Mouse (Mus musculus): Measurements from ENCODE around the gene Mkks. TPM values are rescaled to one million over a fixed set of nuclear protein-coding genes. Genes with fewer than 3 reads are reported as not detected.

Mkks gene
- total RNA-seq, 2 experiments from 2014 or later: 22.8 to 23.3 TPM

DNA sequence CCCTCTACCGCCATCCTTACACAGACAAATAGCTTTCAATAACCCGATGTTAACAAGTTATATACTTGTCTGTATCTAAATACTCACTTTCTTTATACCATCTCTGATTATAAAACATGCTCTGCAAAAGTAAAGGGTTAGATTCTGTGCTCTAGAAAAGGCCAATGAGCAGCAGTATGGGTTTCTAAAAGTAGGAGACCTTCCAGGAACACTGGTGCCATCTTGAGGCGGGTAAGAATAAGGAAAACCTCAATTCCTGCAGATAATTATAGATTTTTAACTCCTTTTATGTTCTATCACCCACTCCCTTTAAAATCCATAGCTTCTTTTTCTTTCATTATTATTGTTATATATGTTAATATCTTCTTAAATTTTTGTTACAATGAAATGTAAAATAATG, 55.3 kb downstream of the Mkks start:
- no peak for DNase-seq

DNA sequence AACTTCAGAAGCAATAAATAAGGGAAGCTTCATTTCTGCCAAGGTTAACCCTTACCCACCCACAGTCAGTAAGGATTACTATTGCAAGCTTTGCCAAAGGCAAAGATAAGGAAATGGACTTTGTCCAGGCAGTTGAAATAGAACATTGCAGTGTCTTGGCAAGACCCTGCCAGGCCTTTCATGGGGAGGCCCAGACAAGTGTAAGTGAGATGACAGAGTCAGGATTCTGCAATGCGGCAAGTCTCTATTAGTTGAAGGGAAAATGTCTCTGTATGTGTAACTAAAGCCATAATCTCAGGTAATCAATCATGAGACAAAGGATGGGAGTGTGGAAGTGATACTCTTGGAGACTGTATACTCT, 56.5 kb downstream of the Mkks start:
- DNase-seq: peak; percentile 10

GRCm38 (mm10) chr2:136833976-136834714, 57.0 kb downstream of the Mkks start:
- DNase-seq: no peak

GRCm38 (mm10) chr2:136832936-136833335, 58.3 kb downstream of the Mkks start:
- peak; percentile 10 for DNase-seq

GRCm38 (mm10) chr2:136827612-136828011, 63.6 kb downstream of the Mkks start:
- DNase-seq: no peak

Other genes with a start within 250 kb of the Mkks start
- gene Snap25, start 177.9 kb downstream of the Mkks start, total RNA-seq (2021): 10 to 100 TPM; 35.2 to 43.5 TPM
- gene AL731706.2, start 5.7 kb downstream of the Mkks start, total RNA-seq (2021): 10 to 100 TPM; 13.4 to 31.2 TPM
- gene Slx4ip, start 171 bp downstream of the Mkks start, total RNA-seq (2021): 1 to 10 TPM; 4.3 to 6.2 TPM
- gene AL731706.1, start within 50 bp of the Mkks start, total RNA-seq (2021): 10 to 100 TPM; 22.0 to 24.8 TPM
- gene Jag1, start 225.3 kb upstream of the Mkks start, total RNA-seq (2021): 10 to 100 TPM; 15.6 to 18.1 TPM

Measured in adrenal gland, postnatal 10 days (tissue).